Mouse (Mus musculus): Measurements from ENCODE around the gene Ndel1. TPM values are rescaled to one million over a fixed set of nuclear protein-coding genes. Genes with fewer than 3 reads are reported as not detected.

Ndel1 gene
- polyA plus RNA-seq, 1 experiment from 2014 or later: 53.9 TPM

DNA sequence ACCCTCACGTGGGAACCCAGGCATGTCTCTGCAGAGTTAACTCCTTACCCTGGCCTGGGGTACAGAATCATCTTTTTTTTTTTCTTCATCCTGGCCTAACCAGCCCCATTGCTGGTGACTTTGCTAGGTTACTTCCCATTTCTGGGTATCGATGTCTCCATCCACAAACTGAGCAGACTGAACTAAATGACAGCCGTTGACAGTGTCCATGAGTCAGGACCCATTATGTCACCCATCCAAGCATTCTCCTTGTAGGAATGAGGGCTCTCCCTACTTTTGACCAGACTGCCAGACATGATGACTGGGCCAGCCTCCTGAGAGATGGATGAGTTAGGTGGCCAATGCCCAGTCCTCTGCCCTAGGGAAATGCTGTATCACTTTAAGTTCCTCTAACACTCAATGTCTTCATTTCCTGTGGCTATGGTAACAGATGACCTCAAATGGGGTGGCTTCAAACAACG, 8.0 kb downstream of the Ndel1 start:
- no peaks in the 10 kb centered on the region for H3K27me3 ChIP-seq (replicated peaks; ENCODE audit: control insufficient read depth, insufficient read depth, low read length)
- no peaks in the 10 kb centered on the region for H3K9me3 ChIP-seq (ENCODE audit: control insufficient read depth, low read length)
- no peak overlapping the region for H3K4me2 ChIP-seq
- no peaks in the 10 kb centered on the region; the same call in none of the 2 replicates for H3K4me1 ChIP-seq (replicated peaks; ENCODE audit: control insufficient read depth, insufficient read depth, low read length)
- DNase-seq (ENCODE audit: low spot score) (no peak), ATAC-seq (replicated peaks; ENCODE audit: low FRiP score) (no peak)
- no peak overlapping the region for H3K4me3 ChIP-seq (ENCODE audit: low read depth, low read length)
- WGBS: 30% methylated on average over 4 of the region's 4 CpGs
- H3K36me3 ChIP-seq (ENCODE audit: control insufficient read depth, insufficient read depth, low read length): no peaks in the 10 kb centered on the region
- H3K9ac ChIP-seq (ENCODE audit: low read depth, low read length): no peak overlapping the region
- no peak overlapping the region for H3K27ac ChIP-seq (ENCODE audit: low read depth, low read length)

DNA sequence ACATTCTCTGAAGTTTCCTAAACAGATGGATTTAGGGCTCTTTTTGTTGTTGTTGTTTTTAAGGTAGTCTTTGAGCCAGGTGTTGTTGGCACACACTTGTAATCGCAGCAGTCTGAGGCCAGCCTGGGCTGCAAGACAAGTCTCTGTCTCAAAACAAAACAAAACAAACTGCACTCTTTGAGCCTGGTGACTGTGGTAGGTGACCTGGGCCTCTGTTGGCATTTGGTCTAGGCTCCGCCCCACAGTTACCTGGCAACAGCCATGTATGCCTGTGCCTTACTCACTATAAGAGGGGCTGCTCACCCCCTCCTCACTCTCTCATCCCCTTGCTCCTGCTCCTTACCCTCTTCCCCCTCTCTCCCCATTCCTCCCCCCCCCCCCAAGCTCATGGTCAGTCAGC, 9.4 kb downstream of the Ndel1 start:
- WGBS: 75% methylated on average over 2 of the region's 2 CpGs
- H3K27me3 ChIP-seq (replicated peaks; ENCODE audit: control insufficient read depth, insufficient read depth, low read length): no peaks in the 10 kb centered on the region

DNA sequence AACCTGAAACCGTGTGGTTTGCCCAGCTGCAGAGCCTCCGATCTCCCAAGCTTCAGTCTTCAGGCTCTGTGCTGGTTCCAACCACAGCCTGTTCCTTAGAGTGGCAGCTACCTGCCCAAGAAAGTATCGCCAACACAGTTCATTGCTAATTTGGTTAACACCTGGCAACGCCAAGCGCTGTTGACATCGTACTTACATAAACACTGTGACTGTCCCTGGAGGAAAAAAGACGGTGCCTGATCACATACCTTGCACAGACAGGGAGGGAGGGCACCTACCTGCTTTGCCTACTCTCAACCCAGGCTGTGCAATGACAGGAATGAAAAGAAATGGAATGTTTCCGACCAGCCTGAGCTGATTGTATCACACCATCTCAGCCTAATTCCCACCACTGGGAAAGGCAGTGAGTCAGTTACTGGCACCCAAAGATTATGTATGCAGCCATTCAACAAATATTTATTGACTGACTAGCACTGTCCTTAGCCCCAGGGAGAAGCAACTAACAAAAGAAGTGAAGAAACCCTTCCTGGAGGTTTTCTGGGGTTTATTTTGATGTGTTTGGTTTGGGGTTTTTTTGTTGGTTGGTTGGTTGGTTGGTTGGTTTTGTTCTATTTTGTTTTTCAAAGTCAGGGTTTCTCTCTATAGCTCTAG, 11.6 kb downstream of the Ndel1 start:
- DNase-seq (ENCODE audit: low spot score): no peak
- Histone ChIP-seq H3K36me3 (ENCODE audit: control insufficient read depth, insufficient read depth, low read length) (no peaks in the 10 kb centered on the region), H3K27ac (ENCODE audit: low read depth, low read length) (no peak overlapping the region), H3K27me3 (replicated peaks; ENCODE audit: control insufficient read depth, insufficient read depth, low read length) (no peaks in the 10 kb centered on the region), H3K4me3 (ENCODE audit: low read depth, low read length) (no peak overlapping the region), H3K4me2 (no peak overlapping the region), H3K9ac (ENCODE audit: low read depth, low read length) (no peak overlapping the region), H3K9me3 (ENCODE audit: control insufficient read depth, low read length) (no peaks in the 10 kb centered on the region), H3K4me1 (replicated peaks; ENCODE audit: control insufficient read depth, insufficient read depth, low read length) (peaks cover 15% of the 10 kb centered on the region)
- 76% methylated on average over 8 of the region's 8 CpGs for WGBS
- ATAC-seq (replicated peaks; ENCODE audit: low FRiP score): no peak

More for the DNA sequence above, 9.4 kb downstream of the Ndel1 start:
- H3K4me2 ChIP-seq: no peak overlapping the region
- no peaks in the 10 kb centered on the region for H3K9me3 ChIP-seq (ENCODE audit: control insufficient read depth, low read length)
- no peak for ATAC-seq (replicated peaks; ENCODE audit: low FRiP score)
- no peak overlapping the region for H3K4me3 ChIP-seq (ENCODE audit: low read depth, low read length)
- H3K9ac ChIP-seq (ENCODE audit: low read depth, low read length): no peak overlapping the region
- no peak for DNase-seq (ENCODE audit: low spot score)
- no peak overlapping the region for H3K27ac ChIP-seq (ENCODE audit: low read depth, low read length)
- H3K36me3 ChIP-seq (ENCODE audit: control insufficient read depth, insufficient read depth, low read length): no peaks in the 10 kb centered on the region
- no peaks in the 10 kb centered on the region; the same call in none of the 2 replicates for H3K4me1 ChIP-seq (replicated peaks; ENCODE audit: control insufficient read depth, insufficient read depth, low read length)

DNA sequence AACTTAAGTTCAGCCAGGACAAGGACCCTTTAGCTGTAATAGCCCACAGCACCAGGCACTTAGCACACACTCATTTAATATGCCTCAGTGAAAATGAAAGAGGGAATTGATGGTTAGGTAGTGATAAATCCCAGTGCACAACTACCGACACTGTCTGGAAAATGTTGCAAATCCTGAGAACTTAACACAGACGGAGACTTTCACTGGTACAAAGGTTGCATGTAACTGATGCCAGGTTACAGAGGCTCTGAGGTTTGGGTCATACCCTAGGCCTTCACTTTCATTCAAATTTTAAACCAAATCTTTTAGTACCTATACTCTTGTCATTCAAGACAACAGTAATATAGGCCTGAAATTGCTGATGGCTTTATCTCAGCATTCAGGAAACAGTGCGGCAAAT, 14.3 kb downstream of the Ndel1 start:
- ATAC-seq (replicated peaks; ENCODE audit: low FRiP score) (no peak), DNase-seq (ENCODE audit: low spot score) (no peak)
- H3K27me3 ChIP-seq (replicated peaks; ENCODE audit: control insufficient read depth, insufficient read depth, low read length): no peaks in the 10 kb centered on the region
- no peak overlapping the region for H3K9ac ChIP-seq (ENCODE audit: low read depth, low read length)
- H3K4me2 ChIP-seq: no peak overlapping the region
- no peak overlapping the region for H3K27ac ChIP-seq (ENCODE audit: low read depth, low read length)
- WGBS: 83% methylated on average over 3 of the region's 3 CpGs
- no peaks in the 10 kb centered on the region for H3K9me3 ChIP-seq (ENCODE audit: control insufficient read depth, low read length)
- H3K36me3 ChIP-seq (ENCODE audit: control insufficient read depth, insufficient read depth, low read length): no peaks in the 10 kb centered on the region
- H3K4me1 ChIP-seq (replicated peaks; ENCODE audit: control insufficient read depth, insufficient read depth, low read length): peaks cover 27% of the 10 kb centered on the region
- no peak overlapping the region for H3K4me3 ChIP-seq (ENCODE audit: low read depth, low read length)

DNA sequence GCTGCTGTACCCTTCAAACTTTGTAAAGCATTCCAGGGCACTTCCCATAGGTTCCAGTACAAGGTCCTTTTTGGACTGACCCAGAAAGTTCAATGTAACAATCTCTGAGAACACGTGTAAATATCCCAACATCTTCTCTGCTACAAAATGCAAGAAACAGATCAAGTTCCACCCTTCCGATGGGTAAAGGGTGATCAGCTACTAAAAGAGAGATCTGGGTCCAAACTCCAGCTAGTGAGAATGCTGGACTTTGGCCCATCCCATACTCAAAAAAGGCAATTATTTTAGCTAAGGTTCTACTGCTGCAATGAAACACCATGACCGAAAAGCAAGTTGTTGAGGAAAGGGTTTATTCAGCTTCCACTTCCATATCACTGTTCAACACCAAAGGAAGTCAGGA, 17.0 kb downstream of the Ndel1 start:
- no peak for DNase-seq (ENCODE audit: low spot score)
- 85% methylated on average over 3 of the region's 3 CpGs for WGBS
- H3K4me3 ChIP-seq (ENCODE audit: low read depth, low read length): no peak overlapping the region
- no peak overlapping the region; the same call in 1 of the 2 replicates for H3K4me2 ChIP-seq
- peak overlapping the region; percentile 98; the same call in 1 of the 2 replicates for H3K27ac ChIP-seq (ENCODE audit: low read depth, low read length)
- H3K9me3 ChIP-seq (ENCODE audit: control insufficient read depth, low read length): no peaks in the 10 kb centered on the region
- H3K4me1 ChIP-seq (replicated peaks; ENCODE audit: control insufficient read depth, insufficient read depth, low read length): peaks cover 40% of the 10 kb centered on the region
- no peak overlapping the region for H3K9ac ChIP-seq (ENCODE audit: low read depth, low read length)
- ATAC-seq (replicated peaks; ENCODE audit: low FRiP score): no peak
- H3K36me3 ChIP-seq (ENCODE audit: control insufficient read depth, insufficient read depth, low read length): no peaks in the 10 kb centered on the region
- H3K27me3 ChIP-seq (replicated peaks; ENCODE audit: control insufficient read depth, insufficient read depth, low read length): no peaks in the 10 kb centered on the region

DNA sequence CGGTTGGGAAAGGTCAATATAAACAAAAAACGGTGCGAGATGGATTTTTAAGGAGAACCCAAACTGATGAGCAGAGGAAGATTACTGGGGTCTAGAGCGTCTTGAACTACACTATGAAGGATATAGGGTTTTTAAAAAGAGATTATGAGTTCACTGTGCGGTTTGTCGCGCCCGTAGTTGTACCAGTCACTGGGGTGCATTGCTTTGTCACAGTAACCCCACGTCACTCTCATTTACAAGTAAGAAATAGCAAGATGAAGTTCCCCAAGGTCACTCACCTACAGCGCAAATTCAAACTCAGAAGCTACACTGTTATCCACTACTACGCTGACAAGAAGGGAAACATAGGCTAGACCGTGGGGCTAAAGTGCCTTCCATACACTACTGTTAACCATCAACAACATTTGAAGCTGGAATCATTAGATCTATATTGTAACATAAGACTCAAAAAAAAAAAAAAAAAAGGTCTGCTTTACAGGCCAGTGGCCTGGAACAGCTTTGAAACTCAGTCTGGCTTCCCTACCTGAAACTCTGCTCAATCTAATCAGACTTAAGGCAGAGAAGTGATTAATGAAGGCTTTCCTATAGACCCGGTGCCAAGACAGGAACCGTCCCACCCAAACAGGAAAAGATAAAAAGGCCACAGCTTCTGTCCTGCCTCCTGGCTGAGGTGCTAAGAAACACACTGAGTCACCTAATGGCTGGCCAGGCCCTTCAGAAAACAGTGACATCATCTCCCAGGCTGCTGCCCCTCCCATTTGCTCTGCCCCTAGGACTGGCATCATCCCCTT, 17.9 kb downstream of the Ndel1 start:
- Histone ChIP-seq H3K27me3 (replicated peaks; ENCODE audit: control insufficient read depth, insufficient read depth, low read length) (no peaks in the 10 kb centered on the region), H3K4me3 (ENCODE audit: low read depth, low read length) (peak overlapping the region; percentile 99), H3K27ac (ENCODE audit: low read depth, low read length) (peak overlapping the region; percentile 98), H3K9ac (ENCODE audit: low read depth, low read length) (peak overlapping the region; percentile 73), H3K4me1 (replicated peaks; ENCODE audit: control insufficient read depth, insufficient read depth, low read length) (peaks cover 40% of the 10 kb centered on the region), H3K4me2 (peak overlapping the region; percentile 88), H3K36me3 (ENCODE audit: control insufficient read depth, insufficient read depth, low read length) (no peaks in the 10 kb centered on the region), H3K9me3 (ENCODE audit: control insufficient read depth, low read length) (no peaks in the 10 kb centered on the region)
- 28% methylated on average over 14 of the region's 14 CpGs for WGBS
- no peak; the same call in 1 of the 2 replicates for ATAC-seq (replicated peaks; ENCODE audit: low FRiP score)
- no peak for DNase-seq (ENCODE audit: low spot score)

DNA sequence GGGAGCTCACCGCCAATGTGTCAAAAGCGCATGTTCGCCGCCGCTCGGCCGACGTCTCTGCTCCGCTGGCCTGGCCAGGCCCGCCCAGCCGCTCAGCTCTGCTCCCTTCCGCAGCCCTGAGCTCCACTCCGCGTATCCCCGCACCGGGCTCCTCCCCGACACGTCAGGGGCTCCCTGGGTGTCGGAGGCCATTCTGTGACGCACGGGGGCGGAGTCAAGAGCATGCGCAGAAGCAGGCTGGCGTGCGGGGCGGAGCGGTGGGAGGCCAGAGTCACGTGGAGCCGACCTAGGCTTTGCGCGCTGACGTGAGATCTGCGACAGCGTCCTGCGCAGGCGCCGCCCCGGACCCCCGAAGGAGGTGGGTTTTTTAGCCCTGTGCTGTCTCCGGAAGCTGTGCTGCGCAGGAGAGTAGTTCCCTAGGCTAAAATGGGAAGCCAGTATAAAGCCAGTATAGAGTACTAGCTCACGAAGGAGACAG, 18.7 kb downstream of the Ndel1 start:
- Histone ChIP-seq H3K36me3 (ENCODE audit: control insufficient read depth, insufficient read depth, low read length) (no peaks in the 10 kb centered on the region), H3K4me2 (peak overlapping the region; percentile 88), H3K9me3 (ENCODE audit: control insufficient read depth, low read length) (no peaks in the 10 kb centered on the region), H3K4me1 (replicated peaks; ENCODE audit: control insufficient read depth, insufficient read depth, low read length) (peaks cover 40% of the 10 kb centered on the region), H3K4me3 (ENCODE audit: low read depth, low read length) (peak overlapping the region; percentile 99), H3K27ac (ENCODE audit: low read depth, low read length) (peak overlapping the region; percentile 98), H3K9ac (ENCODE audit: low read depth, low read length) (peak overlapping the region; percentile 97), H3K27me3 (replicated peaks; ENCODE audit: control insufficient read depth, insufficient read depth, low read length) (no peaks in the 10 kb centered on the region)
- ATAC-seq (replicated peaks; ENCODE audit: low FRiP score) (peak; percentile 98), DNase-seq (ENCODE audit: low spot score) (peak; percentile 100)
- WGBS: under 1% methylated on average over 42 of the region's 42 CpGs

DNA sequence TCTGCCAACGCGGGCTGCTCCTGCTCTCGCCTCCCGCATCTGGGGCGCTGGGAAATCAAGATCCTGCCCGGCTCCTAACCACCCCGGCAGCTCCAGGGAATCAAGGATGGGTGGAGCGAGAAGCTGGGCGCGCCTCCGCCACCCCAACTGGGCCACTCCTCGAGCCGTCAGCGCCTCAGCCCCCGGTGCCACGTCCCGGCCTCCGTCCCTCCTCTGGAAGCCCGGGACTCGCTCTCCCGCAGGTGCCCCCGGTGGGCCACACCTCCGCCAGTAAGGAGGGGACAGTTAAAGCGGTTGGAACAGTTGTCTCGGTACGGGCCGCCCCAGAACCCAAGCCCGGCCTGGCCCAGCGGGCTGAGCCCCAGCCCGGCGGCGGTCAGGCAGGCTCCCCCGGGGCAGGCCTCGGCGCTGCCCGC, 19.2 kb downstream of the Ndel1 start:
- peak; percentile 71 for DNase-seq (ENCODE audit: low spot score)
- no peaks in the 10 kb centered on the region for H3K36me3 ChIP-seq (ENCODE audit: control insufficient read depth, insufficient read depth, low read length)
- under 1% methylated on average over 36 of the region's 36 CpGs for WGBS

More for the DNA sequence above, 19.2 kb downstream of the Ndel1 start:
- no peaks in the 10 kb centered on the region for H3K9me3 ChIP-seq (ENCODE audit: control insufficient read depth, low read length)
- H3K9ac ChIP-seq (ENCODE audit: low read depth, low read length): peak overlapping the region; percentile 97
- peak overlapping the region; percentile 88 for H3K4me2 ChIP-seq
- H3K4me3 ChIP-seq (ENCODE audit: low read depth, low read length): peak overlapping the region; percentile 99
- no peaks in the 10 kb centered on the region for H3K27me3 ChIP-seq (replicated peaks; ENCODE audit: control insufficient read depth, insufficient read depth, low read length)
- ATAC-seq (replicated peaks; ENCODE audit: low FRiP score): peak; percentile 66
- H3K27ac ChIP-seq (ENCODE audit: low read depth, low read length): peak overlapping the region; percentile 98
- H3K4me1 ChIP-seq (replicated peaks; ENCODE audit: control insufficient read depth, insufficient read depth, low read length): peaks cover 40% of the 10 kb centered on the region
